Mouse (Mus musculus): ENCODE data around the gene Mgmt. TPM values are rescaled to one million over a fixed set of nuclear protein-coding genes. Genes with fewer than 3 reads are reported as not detected.

Mgmt gene
- polyA plus RNA-seq, 1 experiment from 2014 or later, result 1.6 TPM

- Histone ChIP-seq H3K27ac (no peak overlapping the region), H3K4me1 (no peaks in the 10 kb centered on the region), H3K9ac (no peak overlapping the region), H3K4me2 (no peak overlapping the region), H3K36me3 (ENCODE audit: poor library complexity, severe bottlenecking) (no peaks in the 10 kb centered on the region), H3K9me3 (replicated peaks) (0 out of 2 replicates have a peak, but pooled peaks cover 8% of the 10 kb centered on the region), H3K27me3 (no peaks in the 10 kb centered on the region), H3K4me3 (no peak overlapping the region)
- ATAC-seq, result no peak
- 86% methylated on average over 12 of the region's 12 CpGs for WGBS
Measured at GRCm38 (mm10) chr7:136920976-136921755, 26.8 kb downstream of the Mgmt start.

GRCm38 (mm10) chr7:136922230-136922629 is 27.8 kb downstream of the Mgmt start:
- ATAC-seq, result no peak
- no peak overlapping the region for H3K4me2 ChIP-seq
- no peaks in the 10 kb centered on the region for H3K27me3 ChIP-seq
- no peak overlapping the region for H3K4me3 ChIP-seq
- no peaks in the 10 kb centered on the region for H3K4me1 ChIP-seq
- H3K9me3 ChIP-seq (replicated peaks), result 0 out of 2 replicates have a peak, but pooled peaks cover 8% of the 10 kb centered on the region
- no peaks in the 10 kb centered on the region for H3K36me3 ChIP-seq (ENCODE audit: poor library complexity, severe bottlenecking)
- no peak overlapping the region for H3K27ac ChIP-seq
- H3K9ac ChIP-seq, result no peak overlapping the region
- WGBS, result 89% methylated on average over 6 of the region's 6 CpGs

GRCm38 (mm10) chr7:136924610-136925260 is 30.3 kb downstream of the Mgmt start:
- Histone ChIP-seq H3K9me3 (replicated peaks) (0 out of 2 replicates have a peak, but pooled peaks cover 8% of the 10 kb centered on the region), H3K4me2 (no peak overlapping the region), H3K36me3 (ENCODE audit: poor library complexity, severe bottlenecking) (no peaks in the 10 kb centered on the region), H3K4me3 (no peak overlapping the region), H3K27me3 (no peaks in the 10 kb centered on the region), H3K27ac (no peak overlapping the region), H3K4me1 (no peaks in the 10 kb centered on the region), H3K9ac (no peak overlapping the region)
- no peak for ATAC-seq
- WGBS, result 82% methylated on average over 18 of the region's 18 CpGs

- Histone ChIP-seq H3K9ac (no peak overlapping the region), H3K4me2 (no peak overlapping the region), H3K4me3 (no peak overlapping the region), H3K36me3 (ENCODE audit: poor library complexity, severe bottlenecking) (no peaks in the 10 kb centered on the region), H3K9me3 (replicated peaks) (0 out of 2 replicates have a peak, but pooled peaks cover 8% of the 10 kb centered on the region), H3K4me1 (no peaks in the 10 kb centered on the region), H3K27me3 (no peaks in the 10 kb centered on the region), H3K27ac (no peak overlapping the region)
- 50% methylated on average over 9 of the region's 9 CpGs for WGBS
- ATAC-seq, result no peak
Measured at GRCm38 (mm10) chr7:136926178-136926577, 31.8 kb downstream of the Mgmt start.

- no peaks in the 10 kb centered on the region for H3K27me3 ChIP-seq
- H3K36me3 ChIP-seq (ENCODE audit: poor library complexity, severe bottlenecking), result no peaks in the 10 kb centered on the region
- WGBS, result 74% methylated on average over 3 of the region's 3 CpGs
Measured at GRCm38 (mm10) chr7:136930451-136930850, 36.0 kb downstream of the Mgmt start.

GRCm38 (mm10) chr7:136933367-136933766 is 39.0 kb downstream of the Mgmt start:
- Histone ChIP-seq H3K4me1 (no peaks in the 10 kb centered on the region), H3K27me3 (no peaks in the 10 kb centered on the region), H3K4me2 (no peak overlapping the region), H3K9me3 (replicated peaks) (no peaks in the 10 kb centered on the region), H3K36me3 (ENCODE audit: poor library complexity, severe bottlenecking) (no peaks in the 10 kb centered on the region), H3K9ac (no peak overlapping the region), H3K4me3 (no peak overlapping the region), H3K27ac (no peak overlapping the region)
- 100% methylated on average over 3 of the region's 3 CpGs for WGBS
- ATAC-seq, result no peak

More at GRCm38 (mm10) chr7:136930451-136930850, 36.0 kb downstream of the Mgmt start:
- H3K9ac ChIP-seq, result no peak overlapping the region
- no peak for ATAC-seq
- H3K27ac ChIP-seq, result no peak overlapping the region
- H3K4me1 ChIP-seq, result no peaks in the 10 kb centered on the region
- H3K4me2 ChIP-seq, result no peak overlapping the region
- no peaks in the 10 kb centered on the region for H3K9me3 ChIP-seq (replicated peaks)
- no peak overlapping the region for H3K4me3 ChIP-seq

GRCm38 (mm10) chr7:136934336-136934735 is 39.9 kb downstream of the Mgmt start:
- H3K27me3 ChIP-seq, result no peaks in the 10 kb centered on the region
- H3K4me1 ChIP-seq, result no peaks in the 10 kb centered on the region
- H3K36me3 ChIP-seq (ENCODE audit: poor library complexity, severe bottlenecking), result no peaks in the 10 kb centered on the region
- H3K27ac ChIP-seq, result no peak overlapping the region
- H3K9ac ChIP-seq, result no peak overlapping the region
- ATAC-seq, result no peak
- no peaks in the 10 kb centered on the region for H3K9me3 ChIP-seq (replicated peaks)
- 90% methylated on average over 5 of the region's 5 CpGs for WGBS
- H3K4me2 ChIP-seq, result no peak overlapping the region
- H3K4me3 ChIP-seq, result no peak overlapping the region

GRCm38 (mm10) chr7:136934784-136935183 is 40.4 kb downstream of the Mgmt start:
- Histone ChIP-seq H3K4me2 (no peak overlapping the region), H3K36me3 (ENCODE audit: poor library complexity, severe bottlenecking) (no peaks in the 10 kb centered on the region), H3K4me1 (no peaks in the 10 kb centered on the region), H3K27me3 (no peaks in the 10 kb centered on the region), H3K9ac (no peak overlapping the region), H3K9me3 (replicated peaks) (no peaks in the 10 kb centered on the region), H3K27ac (no peak overlapping the region), H3K4me3 (no peak overlapping the region)
- ATAC-seq, result no peak
- WGBS, result 94% methylated on average over 7 of the region's 7 CpGs

- H3K36me3 ChIP-seq (ENCODE audit: poor library complexity, severe bottlenecking), result no peaks in the 10 kb centered on the region
- no peak overlapping the region for H3K4me3 ChIP-seq
- no peak for ATAC-seq
- no peak overlapping the region for H3K4me2 ChIP-seq
- H3K27ac ChIP-seq, result no peak overlapping the region
- 87% methylated on average over 4 of the region's 4 CpGs for WGBS
- H3K4me1 ChIP-seq, result no peaks in the 10 kb centered on the region
- no peak overlapping the region for H3K9ac ChIP-seq
- H3K27me3 ChIP-seq, result no peaks in the 10 kb centered on the region
- H3K9me3 ChIP-seq (replicated peaks), result no peaks in the 10 kb centered on the region
Measured at GRCm38 (mm10) chr7:136938371-136938770, 44.0 kb downstream of the Mgmt start.

- H3K36me3 ChIP-seq (ENCODE audit: poor library complexity, severe bottlenecking), result no peaks in the 10 kb centered on the region
- no peak for ATAC-seq
- H3K9ac ChIP-seq, result no peak overlapping the region
- H3K4me1 ChIP-seq, result no peaks in the 10 kb centered on the region
- 97% methylated on average over 2 of the region's 2 CpGs for WGBS
- H3K4me3 ChIP-seq, result no peak overlapping the region
- H3K27ac ChIP-seq, result no peak overlapping the region
- no peaks in the 10 kb centered on the region for H3K9me3 ChIP-seq (replicated peaks)
- no peak overlapping the region for H3K4me2 ChIP-seq
- H3K27me3 ChIP-seq, result no peaks in the 10 kb centered on the region
Measured at GRCm38 (mm10) chr7:136942414-136942813, 48.0 kb downstream of the Mgmt start.

GRCm38 (mm10) chr7:136943886-136944285 is 49.5 kb downstream of the Mgmt start:
- H3K9ac ChIP-seq, result no peak overlapping the region
- H3K36me3 ChIP-seq (ENCODE audit: poor library complexity, severe bottlenecking), result no peaks in the 10 kb centered on the region
- H3K27ac ChIP-seq, result no peak overlapping the region
- H3K9me3 ChIP-seq (replicated peaks), result no peaks in the 10 kb centered on the region
- no peak overlapping the region for H3K4me2 ChIP-seq
- H3K27me3 ChIP-seq, result no peaks in the 10 kb centered on the region
- H3K4me1 ChIP-seq, result peaks cover 9% of the 10 kb centered on the region; the same call in 1 of the 2 replicates
- no peak for ATAC-seq
- no peak overlapping the region for H3K4me3 ChIP-seq
- 63% methylated on average over 5 of the region's 5 CpGs for WGBS

GRCm38 (mm10) chr7:136945697-136946096 is 51.3 kb downstream of the Mgmt start:
- ATAC-seq, result no peak
- no peaks in the 10 kb centered on the region for H3K9me3 ChIP-seq (replicated peaks)
- H3K36me3 ChIP-seq (ENCODE audit: poor library complexity, severe bottlenecking), result no peaks in the 10 kb centered on the region
- WGBS, result 76% methylated on average over 10 of the region's 10 CpGs
- no peaks in the 10 kb centered on the region for H3K27me3 ChIP-seq
- H3K27ac ChIP-seq, result no peak overlapping the region
- H3K4me1 ChIP-seq, result peaks cover 9% of the 10 kb centered on the region; the same call in 1 of the 2 replicates
- H3K4me2 ChIP-seq, result no peak overlapping the region
- H3K4me3 ChIP-seq, result no peak overlapping the region
- no peak overlapping the region for H3K9ac ChIP-seq
